Mouse (Mus musculus) right cerebral cortex, adult 18-20 months (tissue): ENCODE measurements at regions not wholly inside any gene's neighbourhood (a gene's known extent, or its start where the extent isn't known, plus 50 kb on each side); places are given as distances from the start of the nearest gene placed in this dataset.

ENCODE experiments used
- DNase-seq: peaks from one replicate; pipeline ENCODE4 v3.0.0; 2022; ENCODE audit warnings: mixed read lengths

DNA sequence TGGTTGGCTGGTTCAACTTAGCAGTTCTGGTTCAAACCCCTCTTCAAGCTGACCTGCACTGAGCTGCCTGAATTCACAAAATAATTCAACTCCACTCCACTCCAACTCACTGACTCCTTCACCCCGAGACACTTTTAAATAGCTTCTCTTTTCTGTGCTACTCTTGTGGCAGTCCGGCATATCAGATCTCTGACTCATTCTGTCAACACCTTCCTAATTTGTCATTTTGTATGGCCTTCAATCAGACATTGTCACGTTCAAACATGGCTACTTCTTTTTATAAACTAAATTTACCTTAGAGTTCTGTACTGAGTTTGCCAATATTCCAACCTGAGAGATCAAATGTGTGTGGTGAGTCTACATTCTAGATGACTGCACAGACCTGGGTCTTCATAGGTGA lies 579.1 kb downstream of the Slitrk1 start:
- DNase-seq, result no peak

DNA sequence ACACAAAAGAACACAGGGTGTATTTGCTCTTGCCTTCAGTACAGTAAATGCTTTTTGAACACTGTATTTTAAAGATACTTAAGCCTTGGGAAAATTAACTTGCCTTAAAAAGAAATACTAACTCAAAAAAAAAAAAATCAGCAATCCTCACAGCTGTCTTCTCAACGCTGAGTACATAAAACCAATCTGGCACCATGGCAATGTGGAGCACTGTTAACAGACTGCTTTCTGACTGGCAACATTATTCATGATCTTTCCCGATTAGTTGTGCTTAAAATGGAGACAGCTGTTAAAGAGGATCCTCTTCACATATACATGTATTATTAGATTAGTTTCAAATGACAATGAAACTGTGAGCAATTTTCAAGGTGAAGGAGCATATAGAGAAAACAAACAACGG lies 587.5 kb downstream of the Slitrk1 start:
- DNase-seq, result no peak

DNA sequence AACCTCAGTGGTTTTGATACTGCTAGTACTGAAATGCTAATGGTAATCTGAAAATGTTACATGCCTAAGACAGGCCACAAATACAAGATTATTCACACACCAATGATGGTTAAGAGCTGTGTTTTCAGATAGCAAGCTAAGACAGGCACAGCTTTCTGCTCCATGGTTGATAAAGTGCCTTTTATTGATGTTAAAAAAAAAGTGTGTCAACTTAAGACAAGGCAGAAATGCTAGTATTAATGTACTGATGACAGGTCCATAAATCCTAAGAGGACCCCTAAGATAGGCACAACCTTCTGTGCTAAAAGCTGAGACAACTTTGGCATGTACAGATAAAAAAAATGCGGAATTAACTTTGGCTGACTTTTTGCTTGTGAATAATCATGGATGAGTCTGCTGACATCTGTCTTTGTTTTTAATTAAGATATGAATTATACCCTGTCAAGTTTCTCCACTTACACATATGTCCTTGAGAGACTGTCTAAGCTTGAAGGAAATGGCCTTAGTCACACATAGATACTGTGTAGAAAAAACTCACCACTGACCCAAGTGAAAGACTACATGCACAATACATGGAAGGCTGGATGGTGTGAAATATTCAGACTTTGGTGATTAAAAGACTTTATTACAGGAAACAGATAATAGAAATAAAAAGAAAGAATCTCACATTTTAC lies 590.5 kb downstream of the Slitrk1 start:
- no peak for DNase-seq

DNA sequence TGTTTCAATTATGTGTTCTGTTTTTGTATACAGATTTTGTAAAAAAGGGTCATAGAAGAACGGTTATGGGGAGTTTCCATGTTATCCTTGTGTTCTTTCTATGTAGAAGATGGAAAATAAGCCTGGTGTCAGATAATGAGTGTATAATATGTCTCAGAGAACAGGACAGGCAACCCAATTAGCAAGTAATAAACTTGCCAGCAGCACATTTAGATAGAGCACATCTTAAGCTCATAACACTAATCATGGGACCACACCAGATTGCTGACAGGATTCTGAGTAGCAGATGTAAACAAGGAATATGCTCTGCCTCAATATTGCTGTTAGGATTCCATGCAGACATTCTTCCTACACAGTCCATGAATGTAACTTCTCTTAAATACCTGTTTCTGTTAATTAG lies 606.3 kb downstream of the Slitrk1 start:
- no peak for DNase-seq

DNA sequence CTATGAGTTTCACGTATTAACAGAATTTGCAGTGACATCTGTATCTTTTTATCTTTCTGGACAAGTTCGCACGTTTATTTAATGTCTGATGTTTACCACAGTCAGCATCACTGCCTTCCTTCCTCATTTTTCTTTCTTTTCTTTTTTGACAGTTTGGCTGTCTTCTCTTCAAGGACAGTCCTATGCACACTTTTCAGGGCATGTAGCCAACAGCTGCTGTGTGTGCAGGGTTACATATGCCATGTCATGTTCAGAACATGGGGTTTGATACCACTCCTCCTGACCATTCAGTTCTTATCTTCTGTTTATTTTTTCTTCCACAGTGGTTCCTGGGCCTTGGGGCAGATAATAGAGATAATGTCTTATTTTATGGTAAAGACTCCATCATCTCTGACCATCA lies 634.3 kb downstream of the Slitrk1 start:
- no peak for DNase-seq

DNA sequence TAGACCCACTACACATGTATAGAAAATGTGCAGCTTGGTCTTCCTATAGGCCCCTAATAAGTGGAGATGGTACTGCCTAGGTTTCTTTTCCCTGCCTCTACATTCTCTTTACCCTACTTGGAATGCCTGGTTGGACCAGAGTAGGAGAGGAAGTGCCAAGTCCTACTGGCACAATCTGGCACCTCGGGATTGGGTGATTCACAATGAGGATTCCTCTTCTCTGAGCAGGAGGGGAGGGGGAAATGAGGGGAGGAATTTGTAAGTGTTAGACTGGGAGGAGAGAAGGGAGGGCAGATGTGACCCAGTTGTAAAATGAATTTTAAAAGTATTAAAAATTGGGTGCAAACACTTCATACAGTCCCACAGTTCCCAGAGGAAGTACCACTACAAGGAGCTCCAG lies 652.9 kb downstream of the Slitrk1 start:
- no peak for DNase-seq

DNA sequence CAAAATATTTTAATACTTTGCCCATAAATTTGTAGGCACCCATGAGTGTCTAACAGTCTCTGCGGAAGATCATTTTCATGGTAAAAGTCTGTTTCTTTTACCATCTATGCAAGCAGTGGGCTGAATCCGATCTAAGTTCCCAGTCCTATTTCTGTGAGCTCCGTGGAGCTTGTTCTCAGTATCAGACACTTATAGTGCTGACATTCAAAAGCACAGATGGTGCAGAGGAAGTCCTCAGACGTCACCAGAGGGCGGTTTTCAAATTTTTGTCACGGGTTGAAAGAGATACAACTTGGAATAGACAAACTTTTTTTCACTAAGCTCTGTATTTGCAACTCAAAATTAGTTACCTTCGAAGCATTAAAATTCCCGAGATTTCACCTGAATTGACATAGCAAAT lies 666.6 kb downstream of the Slitrk1 start:
- DNase-seq, result peak; percentile 89

DNA sequence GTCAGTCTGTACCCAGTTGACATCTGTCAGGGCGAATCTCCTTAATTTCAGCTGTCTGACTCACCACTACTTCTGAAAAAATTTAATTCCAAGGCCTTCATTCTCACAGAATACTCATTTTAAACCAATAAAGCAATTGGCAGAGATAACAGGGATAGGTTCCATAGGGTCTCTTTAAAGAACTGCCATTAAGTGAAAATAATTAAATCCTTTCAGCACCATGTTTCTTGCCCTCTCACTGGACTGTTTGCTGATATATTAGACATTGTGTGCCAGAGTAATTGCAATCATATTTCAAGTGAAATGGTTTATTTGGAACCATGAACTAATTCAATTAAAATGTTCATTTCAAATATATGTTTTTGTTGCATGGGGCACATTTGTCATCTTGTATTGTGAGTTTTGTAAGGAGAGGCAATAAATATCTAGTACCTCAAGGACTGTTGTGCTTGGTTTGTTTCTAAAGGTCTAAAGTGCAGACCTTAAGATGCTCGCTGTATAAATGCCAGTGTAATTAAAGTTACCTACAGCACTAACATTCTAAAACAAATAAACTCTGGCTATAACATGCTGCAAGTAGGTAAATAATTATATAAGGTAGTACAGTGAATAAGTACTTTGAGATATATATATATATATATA lies 688.4 kb downstream of the Slitrk1 start:
- DNase-seq, result no peak

DNA sequence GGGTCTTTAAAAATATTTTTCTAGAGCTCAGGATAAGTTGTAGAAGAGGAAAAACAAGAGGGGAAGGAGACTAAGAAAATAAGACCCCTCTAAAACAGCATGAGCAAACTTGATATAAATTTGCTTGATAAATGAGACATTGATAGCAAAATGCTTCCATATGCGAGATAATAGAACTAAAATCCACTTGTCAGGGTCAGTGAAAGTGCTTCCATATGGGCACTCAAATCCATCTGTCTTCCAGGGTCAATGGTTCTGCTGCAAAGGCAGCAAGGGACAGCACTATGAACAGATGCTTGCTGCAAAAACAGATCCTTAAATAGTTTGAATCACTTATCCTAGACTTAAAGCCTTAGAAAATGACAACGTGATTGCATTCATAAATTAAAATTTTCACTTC lies 704.7 kb downstream of the Slitrk1 start:
- no peak for DNase-seq

DNA sequence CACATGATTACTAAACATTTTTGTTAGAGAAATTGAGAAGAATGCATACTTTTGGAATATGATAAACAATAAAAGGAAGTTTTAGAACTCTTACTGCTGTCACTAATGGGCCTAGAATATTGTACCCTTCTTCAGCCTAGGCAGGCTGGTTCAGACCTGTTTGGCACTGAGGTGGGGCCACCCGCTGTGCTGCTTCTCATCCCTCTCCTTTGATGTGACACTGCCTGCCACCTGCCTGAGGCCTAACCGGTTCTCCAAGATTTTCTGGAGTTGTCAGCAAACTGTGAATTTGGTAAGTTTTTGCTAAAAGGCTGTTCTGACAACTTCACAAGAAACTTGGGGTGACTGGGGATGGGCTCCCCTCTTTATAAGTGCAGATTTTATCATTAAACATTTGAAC lies 714.8 kb downstream of the Slitrk1 start:
- no peak for DNase-seq

DNA sequence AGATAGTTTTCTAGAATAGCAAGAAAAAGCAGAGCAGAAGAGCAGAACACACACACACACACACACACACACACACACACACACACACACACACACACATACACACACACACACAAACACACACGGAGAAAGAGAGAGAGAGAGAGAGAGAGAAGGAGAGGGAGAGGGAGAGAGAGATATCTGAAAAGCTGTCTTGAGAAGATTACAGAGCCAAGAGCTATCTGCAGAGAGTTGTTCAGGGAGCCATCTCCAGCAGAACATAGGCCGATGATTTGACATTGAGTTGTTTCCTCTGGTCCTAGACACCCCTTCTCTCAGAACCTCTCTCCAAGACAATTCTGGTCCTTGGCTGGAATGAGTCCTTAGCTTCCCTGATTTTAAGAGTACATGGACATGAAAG lies 733.0 kb downstream of the Slitrk1 start:
- no peak for DNase-seq

DNA sequence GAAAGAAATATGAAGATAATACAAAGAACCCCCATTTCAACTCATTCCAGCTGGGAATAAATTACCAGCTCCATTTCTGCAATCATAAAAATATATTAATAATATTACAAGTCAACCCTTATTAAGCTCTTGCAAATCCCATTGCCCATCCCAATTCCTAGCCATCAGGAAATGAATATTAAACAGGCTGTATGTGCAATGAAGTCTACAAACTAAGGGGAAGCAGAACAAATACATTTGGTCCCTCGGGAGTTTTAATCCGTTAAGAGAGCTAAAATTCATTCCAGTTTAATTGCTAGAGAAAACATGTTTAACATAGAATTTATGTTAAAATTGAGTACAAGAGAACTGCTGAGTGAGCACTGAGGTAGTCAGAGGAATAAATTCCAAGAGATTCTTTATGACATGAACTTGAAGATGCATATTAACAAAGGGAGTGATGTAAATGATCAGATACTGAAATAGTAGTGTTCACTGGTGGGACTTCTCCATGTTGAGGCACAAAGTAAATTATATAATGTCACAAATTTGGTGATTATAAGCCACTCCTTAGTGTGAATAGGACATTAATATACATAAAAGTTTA lies 738.6 kb downstream of the Slitrk1 start:
- no peak for DNase-seq

DNA sequence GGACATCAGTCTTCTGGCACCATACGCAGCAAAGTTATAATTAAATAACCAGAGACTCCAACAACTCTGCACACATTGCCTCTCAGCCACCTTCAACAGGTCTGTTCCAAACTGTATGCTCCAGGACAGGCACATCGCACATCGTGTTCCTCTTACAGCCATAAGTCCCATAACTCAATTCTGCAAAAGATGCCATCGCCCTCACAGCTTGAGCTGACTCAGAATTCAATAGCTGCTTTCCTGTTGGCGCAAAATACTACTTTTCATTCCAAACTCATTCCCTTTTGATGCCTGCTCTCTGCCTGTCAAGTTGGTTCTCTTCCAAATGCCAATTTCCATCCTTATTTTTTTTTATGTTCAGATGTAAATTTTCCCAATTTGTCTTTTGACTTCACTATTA lies 761.0 kb downstream of the Slitrk1 start:
- peak; percentile 17 for DNase-seq

DNA sequence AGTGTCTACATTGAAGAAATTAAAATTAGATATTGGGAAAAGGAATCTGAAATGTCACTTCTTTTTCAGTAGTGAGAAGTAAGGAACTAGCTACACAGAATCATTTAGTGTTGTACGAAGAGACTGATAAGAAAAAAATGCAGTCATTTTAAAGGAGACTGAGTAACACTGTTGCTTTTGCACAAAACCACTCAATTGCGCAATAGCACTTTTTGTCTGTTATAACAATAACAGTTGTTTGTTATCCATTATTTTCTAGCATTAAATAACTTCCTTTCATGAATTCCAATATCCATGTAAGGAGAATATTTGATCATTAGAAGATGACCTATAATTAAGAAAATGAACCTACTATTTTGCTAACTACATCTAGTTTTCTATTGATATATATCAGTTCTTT lies 790.8 kb downstream of the Slitrk1 start:
- no peak for DNase-seq

DNA sequence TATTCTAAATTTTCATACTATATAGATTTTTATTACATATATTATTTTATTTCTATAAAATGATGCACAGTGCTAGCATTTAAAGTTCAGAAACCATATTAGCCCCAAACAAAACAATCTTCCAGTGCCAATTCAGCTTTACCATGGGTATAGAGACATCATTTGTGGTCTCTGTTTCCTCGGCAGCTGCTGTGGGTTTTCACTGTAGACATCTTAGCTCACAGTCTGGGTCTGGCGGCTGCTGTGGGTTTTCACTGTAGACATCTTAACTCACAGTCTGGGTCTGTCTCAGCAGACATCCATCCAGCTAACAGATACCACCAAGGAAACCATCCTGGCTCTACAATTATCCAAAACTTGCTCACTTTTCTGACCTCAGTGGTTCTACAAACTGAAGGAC lies 808.9 kb downstream of the Slitrk1 start:
- no peak for DNase-seq

DNA sequence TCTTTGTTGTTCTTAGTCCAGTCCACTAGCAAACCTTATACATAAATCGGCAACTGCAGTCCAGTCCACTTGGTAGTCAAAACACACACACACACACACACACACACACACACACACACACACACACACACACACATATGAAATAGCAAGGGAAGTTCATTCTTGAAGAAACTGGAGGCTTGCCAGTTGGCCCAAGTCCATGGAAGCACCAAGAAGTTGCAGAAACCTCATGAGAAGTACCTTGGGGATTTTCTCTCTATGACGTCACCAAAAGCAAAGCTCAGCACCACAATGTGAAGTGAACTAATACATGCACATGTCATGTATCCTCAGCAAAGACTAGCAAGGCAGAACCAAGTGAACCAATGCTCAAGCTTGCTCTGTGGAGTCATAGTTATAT lies 823.0 kb downstream of the Slitrk1 start:
- no peak for DNase-seq

DNA sequence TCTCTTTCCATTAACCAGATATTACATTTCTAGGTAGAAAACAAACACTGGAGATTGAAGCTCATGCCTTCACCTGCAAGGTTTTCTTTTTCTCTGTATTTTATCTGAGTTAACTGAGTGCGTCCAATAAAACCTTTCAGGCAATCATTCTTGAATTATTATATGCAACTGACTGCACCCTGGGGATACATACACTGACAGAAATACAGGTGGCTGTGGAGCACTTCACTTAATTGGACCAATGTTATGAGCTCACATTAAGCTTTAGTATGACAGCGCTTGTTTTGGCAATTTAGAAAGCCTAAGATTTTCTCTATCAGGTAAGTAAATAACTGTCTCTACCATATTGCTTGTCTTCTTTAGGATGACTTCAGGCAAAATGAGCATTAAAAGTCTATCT lies 864.0 kb downstream of the Slitrk1 start:
- DNase-seq, result no peak

DNA sequence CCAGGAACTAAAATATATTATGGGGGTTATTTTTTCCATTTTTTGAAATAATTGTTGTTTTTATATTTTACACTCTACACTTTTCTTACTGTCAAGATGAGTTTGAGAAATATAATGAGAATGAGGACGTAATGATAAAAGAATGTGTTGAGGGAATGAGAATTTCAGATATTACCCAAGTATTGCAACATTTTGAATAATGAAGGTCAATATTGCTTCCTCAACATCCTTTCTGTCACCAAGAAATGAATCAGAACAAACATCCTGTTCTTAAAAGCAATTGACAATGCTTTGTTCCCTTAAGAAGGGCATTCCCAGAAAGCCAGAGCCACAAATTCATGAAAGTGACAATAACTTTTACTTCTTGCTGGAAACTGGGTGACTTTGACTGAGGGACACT lies 878.0 kb downstream of the Slitrk1 start:
- no peak for DNase-seq

DNA sequence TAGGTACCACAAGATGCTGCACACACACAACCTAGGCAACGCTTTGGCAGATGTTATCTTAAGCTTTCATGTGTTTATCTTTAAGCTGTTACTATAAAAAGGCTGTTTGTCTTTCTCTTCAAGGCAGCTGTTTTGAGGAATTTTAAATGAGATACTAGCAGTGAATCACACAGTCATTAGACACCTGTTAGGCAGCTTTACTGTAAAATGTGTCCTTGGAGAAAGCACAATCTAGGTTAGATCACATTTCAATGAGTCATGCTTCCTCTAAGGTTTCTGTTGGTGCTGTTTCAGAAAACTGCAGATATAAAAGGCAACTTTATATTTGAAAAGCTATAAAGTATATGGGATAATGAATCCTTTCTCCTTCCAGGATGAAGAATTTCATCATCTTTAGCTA lies 879.8 kb downstream of the Slitrk1 start:
- peak; percentile 1 for DNase-seq

DNA sequence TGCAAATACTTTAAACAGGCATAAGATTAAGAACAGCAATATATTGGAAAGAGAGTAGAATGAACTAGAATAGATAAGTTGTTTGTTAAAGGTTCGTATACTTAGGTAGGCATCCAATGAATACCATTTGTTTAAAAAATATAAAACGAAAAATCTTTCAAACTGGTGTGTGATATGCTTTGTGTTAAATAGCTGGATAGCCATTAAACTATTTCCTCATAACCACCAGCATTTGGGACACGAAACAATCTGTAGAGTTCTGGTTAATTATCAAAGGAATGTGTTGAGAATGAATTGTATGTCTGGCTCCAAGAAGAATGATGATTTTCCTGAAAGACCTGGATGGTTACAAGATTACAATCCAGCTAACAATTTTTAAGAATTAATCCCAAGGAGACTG lies 891.4 kb downstream of the Slitrk1 start:
- no peak for DNase-seq

DNA sequence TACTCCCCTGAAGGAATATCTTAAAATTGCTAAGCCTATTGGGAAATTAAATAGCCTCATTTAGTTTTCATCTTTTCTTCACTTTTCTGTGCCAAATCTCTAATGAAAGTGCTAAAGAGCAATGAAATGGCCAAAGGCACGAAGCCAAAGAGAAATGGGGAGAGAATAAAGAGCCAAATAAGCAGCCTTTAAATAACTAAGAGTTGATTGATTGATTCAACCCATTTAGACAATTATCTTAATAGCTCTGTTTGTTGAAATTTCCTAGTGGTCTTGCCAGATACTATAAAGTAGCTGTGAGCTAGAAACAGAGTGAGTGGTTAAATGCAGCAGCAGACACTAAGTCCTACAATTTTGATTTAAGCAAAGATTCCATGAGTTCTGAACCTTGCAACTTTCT lies 891.9 kb downstream of the Slitrk1 start:
- DNase-seq, result no peak

DNA sequence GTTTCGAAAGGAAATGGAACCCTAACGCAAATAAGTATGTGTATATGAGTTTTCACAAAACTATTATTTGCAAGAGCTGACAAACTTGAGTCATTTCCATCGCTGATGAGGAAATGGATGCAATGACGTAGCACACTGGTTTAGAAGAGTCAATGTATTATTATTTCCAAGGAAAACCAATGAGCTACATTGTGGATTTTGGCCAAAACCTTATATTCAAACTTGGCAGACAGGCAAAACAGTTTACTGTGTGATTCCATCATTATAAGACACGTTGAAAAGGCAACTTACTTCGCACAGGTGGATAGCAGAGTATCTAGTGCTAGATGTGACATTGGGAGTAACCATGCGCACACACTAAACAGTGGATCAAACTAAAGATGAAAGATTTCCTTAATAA lies 892.6 kb downstream of the Slitrk1 start:
- DNase-seq, result no peak

DNA sequence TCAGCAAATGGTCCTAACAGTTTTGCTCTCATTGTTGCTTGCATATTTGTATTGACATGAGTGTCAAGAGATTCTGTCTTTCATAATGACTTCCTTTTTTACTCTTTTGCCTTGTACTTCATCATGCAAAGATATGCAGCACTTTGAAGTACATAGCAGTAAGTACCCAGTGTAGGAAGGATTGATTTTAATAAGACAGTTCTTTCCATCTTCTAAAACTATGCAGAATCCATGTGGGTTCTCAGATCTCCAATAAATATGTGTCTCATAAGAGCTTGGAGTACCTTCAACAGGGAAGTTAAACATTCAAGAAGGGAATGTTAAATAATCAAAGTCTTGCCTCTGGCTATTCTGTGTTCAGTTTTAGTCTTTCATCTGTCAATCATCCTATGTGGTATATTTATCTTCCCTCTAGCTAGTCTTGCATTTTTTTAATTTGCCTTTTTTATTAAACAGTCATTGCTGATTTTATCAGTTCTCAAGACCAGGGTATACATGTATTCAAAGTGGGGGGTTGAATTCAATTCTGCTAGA lies 926.1 kb downstream of the Slitrk1 start:
- DNase-seq, result no peak

DNA sequence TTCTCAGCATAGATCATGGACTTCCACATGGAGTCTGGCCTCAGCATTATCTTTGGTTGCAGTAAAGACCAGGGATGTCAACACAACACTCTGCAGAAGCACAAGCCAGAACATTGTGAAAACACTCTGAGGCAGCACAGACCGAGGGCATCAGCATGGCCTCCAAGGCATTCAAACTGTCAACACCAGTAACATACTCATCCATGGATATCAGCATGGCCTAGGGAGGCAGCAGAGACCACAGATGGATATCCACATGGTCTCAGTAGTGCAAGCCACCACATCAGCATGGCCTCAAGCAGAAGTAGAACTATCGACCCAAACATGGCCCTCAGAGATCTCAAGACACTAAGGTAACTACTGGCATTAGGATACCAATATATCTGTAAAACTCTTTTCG lies 935.8 kb downstream of the Slitrk1 start:
- DNase-seq, result no peak

DNA sequence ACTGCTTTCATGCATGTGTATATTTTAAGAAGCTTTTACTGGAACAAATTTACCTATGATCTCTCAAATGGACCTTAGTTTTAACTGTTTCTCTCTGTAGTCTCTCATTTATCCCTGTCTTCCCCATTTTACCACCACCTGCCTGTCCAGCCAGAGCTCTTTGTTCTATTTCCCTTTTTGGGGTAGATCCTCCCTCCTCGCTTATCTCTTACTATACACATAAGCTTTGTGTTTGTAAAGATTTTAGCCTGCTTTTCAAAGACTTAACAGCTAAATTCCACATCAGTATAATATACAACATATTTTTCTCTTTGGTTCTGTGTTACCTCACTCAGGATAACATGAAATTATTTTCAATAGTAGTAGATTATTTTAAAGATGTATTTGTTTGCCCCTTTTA lies 961.9 kb downstream of the Slitrk1 start:
- no peak for DNase-seq
